Mouse (Mus musculus) lung, adult 2 months (tissue): ENCODE measurements around the gene Sema6b.

Experiments used
- CTCF ChIP-seq: fragments of 200-500 bp; IDR thresholded peaks from 2 replicates; pipeline ENCODE4 v1.5.1; 2011; ENCODE audit warnings: mild to moderate bottlenecking, low read length, control low read depth; ENCODE audit not compliant: insufficient read depth
- POLR2A ChIP-seq: fragments of 200-500 bp; IDR thresholded peaks from 2 replicates; pipeline ENCODE4 v1.6.1; 2011; ENCODE audit warnings: low read depth, mild to moderate bottlenecking, control low read depth, low read length, borderline replicate concordance; ENCODE audit errors: extremely low read depth

GRCm38 (mm10) chr17:56148790-56149618 is 8.9 kb upstream of the Sema6b start:
- no peak for TF ChIP-seq CTCF
- no peak for TF ChIP-seq POLR2A
